Mouse (Mus musculus): ENCODE data around the gene Bnipl. TPM values are rescaled to one million over a fixed set of nuclear protein-coding genes. Genes with fewer than 3 reads are reported as not detected.
"Not testable (repeated sequence)": the region's sequence is repeated elsewhere in the genome, so short reads cannot be mapped to it uniquely, and the experiment has no call there.

Gene Bnipl
- polyA plus RNA-seq, 1 experiment from 2014 or later = 0.60 TPM

DNA sequence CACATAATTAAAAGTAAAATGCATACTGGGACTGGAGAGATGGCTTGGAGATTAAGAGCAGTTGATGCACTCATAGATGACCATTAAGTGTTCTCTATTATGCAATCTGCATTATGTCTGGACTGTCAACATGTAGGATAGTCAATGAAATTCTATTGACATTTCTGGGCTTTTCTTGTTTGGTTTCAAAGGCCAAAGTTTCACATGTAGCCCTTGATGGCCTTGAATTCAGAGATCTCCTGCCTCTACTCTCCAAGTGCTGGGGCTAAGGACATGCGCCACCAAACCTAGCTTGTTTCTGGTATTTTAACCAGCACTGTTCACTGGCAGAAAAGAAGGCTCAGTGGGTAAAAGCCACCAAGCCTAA is 37.4 kb downstream of the Bnipl start:
- no peak overlapping the region for H3K4me3 ChIP-seq
- peaks cover 69% of the 10 kb centered on the region for H3K36me3 ChIP-seq
- no peak for DNase-seq (ENCODE audit: low spot score)
- H3K27ac ChIP-seq = no peak overlapping the region
- no peaks in the 10 kb centered on the region for H3K27me3 ChIP-seq (ENCODE audit: insufficient read depth, poor library complexity, severe bottlenecking)
- 94% methylated on average over 1 of the region's 1 CpGs for WGBS
- no peaks in the 10 kb centered on the region for H3K9me3 ChIP-seq
- H3K4me1 ChIP-seq (replicated peaks) = peaks cover 19% of the 10 kb centered on the region

- not testable (repeated sequence) for H3K27me3 ChIP-seq (ENCODE audit: insufficient read depth, poor library complexity, severe bottlenecking); H3K9me3 ChIP-seq; H3K27ac ChIP-seq; DNase-seq (ENCODE audit: low spot score); H3K4me3 ChIP-seq
- Histone ChIP-seq H3K4me1 (replicated peaks) (peaks cover 13% of the 10 kb centered on the region), H3K36me3 (peaks cover 70% of the 10 kb centered on the region)
- 82% methylated on average over 10 of the region's 10 CpGs for WGBS
These were observed 37.9 kb downstream of the Bnipl start for GRCm38 (mm10) chr3:95212889-95213608.

GRCm38 (mm10) chr3:95210585-95210984 is 40.4 kb downstream of the Bnipl start:
- DNase-seq (ENCODE audit: low spot score) = no peak
- no peaks in the 10 kb centered on the region for H3K9me3 ChIP-seq
- no peak overlapping the region for H3K4me3 ChIP-seq
- H3K27me3 ChIP-seq (ENCODE audit: insufficient read depth, poor library complexity, severe bottlenecking) = no peaks in the 10 kb centered on the region
- WGBS = 73% methylated on average over 2 of the region's 2 CpGs
- no peaks in the 10 kb centered on the region for H3K4me1 ChIP-seq (replicated peaks)
- H3K36me3 ChIP-seq = peaks cover 84% of the 10 kb centered on the region
- H3K27ac ChIP-seq = no peak overlapping the region

- H3K9me3 ChIP-seq = no peaks in the 10 kb centered on the region
- no peaks in the 10 kb centered on the region for H3K4me1 ChIP-seq (replicated peaks)
- H3K27ac ChIP-seq = no peak overlapping the region
- 86% methylated on average over 4 of the region's 4 CpGs for WGBS
- peaks cover 87% of the 10 kb centered on the region for H3K36me3 ChIP-seq
- H3K27me3 ChIP-seq (ENCODE audit: insufficient read depth, poor library complexity, severe bottlenecking) = no peaks in the 10 kb centered on the region
- DNase-seq (ENCODE audit: low spot score) = no peak
- H3K4me3 ChIP-seq = no peak overlapping the region
These were observed 42.7 kb downstream of the Bnipl start for GRCm38 (mm10) chr3:95208286-95208685.

- 93% methylated on average over 6 of the region's 6 CpGs for WGBS
- Histone ChIP-seq H3K9me3 (no peaks in the 10 kb centered on the region), H3K36me3 (peaks cover 93% of the 10 kb centered on the region), H3K27ac (no peak overlapping the region), H3K4me1 (replicated peaks) (no peaks in the 10 kb centered on the region), H3K4me3 (no peak overlapping the region), H3K27me3 (ENCODE audit: insufficient read depth, poor library complexity, severe bottlenecking) (no peaks in the 10 kb centered on the region)
- no peak for DNase-seq (ENCODE audit: low spot score)
These were observed 47.1 kb downstream of the Bnipl start for GRCm38 (mm10) chr3:95203880-95204279.

GRCm38 (mm10) chr3:95200562-95200961 is 50.4 kb downstream of the Bnipl start:
- Histone ChIP-seq H3K27me3 (ENCODE audit: insufficient read depth, poor library complexity, severe bottlenecking) (no peaks in the 10 kb centered on the region), H3K27ac (no peak overlapping the region), H3K36me3 (peaks cover 96% of the 10 kb centered on the region), H3K9me3 (no peaks in the 10 kb centered on the region), H3K4me1 (replicated peaks) (no peaks in the 10 kb centered on the region), H3K4me3 (no peak overlapping the region)
- 86% methylated on average over 2 of the region's 2 CpGs for WGBS
- no peak for DNase-seq (ENCODE audit: low spot score)

DNA sequence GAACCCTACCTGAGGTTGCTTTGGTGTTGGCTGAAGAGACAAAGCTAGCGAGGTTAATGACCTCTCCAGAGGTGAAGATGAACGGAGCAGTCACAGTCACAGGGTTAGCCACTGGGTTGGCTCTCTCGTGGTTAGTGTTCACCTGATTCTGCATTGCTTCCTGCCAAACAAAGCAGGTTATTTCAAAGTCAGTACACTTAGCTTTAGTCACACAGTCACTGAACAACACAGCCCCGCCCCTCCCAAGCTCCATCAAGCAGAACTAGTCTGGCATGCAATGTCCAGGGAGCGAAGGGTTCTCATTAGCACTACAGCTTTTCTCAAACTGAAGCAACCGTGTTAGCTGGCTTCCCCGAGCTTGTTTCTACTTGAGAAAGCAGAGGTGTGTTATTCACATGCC is 50.9 kb downstream of the Bnipl start:
- Histone ChIP-seq H3K27ac (no peak overlapping the region), H3K36me3 (peaks cover 96% of the 10 kb centered on the region), H3K4me3 (no peak overlapping the region), H3K9me3 (no peaks in the 10 kb centered on the region), H3K4me1 (replicated peaks) (no peaks in the 10 kb centered on the region), H3K27me3 (ENCODE audit: insufficient read depth, poor library complexity, severe bottlenecking) (no peaks in the 10 kb centered on the region)
- WGBS = 86% methylated on average over 7 of the region's 7 CpGs
- DNase-seq (ENCODE audit: low spot score) = no peak

DNA sequence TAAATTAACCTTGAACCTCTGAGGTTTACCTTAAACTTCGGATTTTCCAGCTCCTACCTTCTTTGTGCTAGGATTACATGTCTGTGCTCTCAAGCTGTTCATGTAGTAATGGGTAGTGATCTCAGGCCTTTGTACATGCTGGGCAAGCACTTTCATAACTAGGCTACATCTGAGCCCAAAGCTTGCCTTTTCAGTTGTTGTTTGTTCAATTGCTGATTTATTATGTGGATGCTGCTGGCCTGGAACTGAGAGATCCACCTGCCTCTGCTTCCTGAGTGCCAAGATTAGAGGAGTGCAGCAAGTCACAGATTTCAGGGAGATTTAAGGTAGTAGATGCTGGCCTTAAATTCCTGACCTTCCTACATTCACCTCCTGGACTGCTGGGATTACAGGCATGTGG is 51.9 kb downstream of the Bnipl start:
- Histone ChIP-seq H3K4me3 (no peak overlapping the region), H3K9me3 (no peaks in the 10 kb centered on the region), H3K4me1 (replicated peaks) (no peaks in the 10 kb centered on the region), H3K36me3 (peaks cover 96% of the 10 kb centered on the region), H3K27me3 (ENCODE audit: insufficient read depth, poor library complexity, severe bottlenecking) (no peaks in the 10 kb centered on the region), H3K27ac (no peak overlapping the region)
- 80% methylated on average over 1 of the region's 1 CpGs for WGBS
- no peak for DNase-seq (ENCODE audit: low spot score)

GRCm38 (mm10) chr3:95195772-95196171 is 55.2 kb downstream of the Bnipl start:
- 92% methylated on average over 2 of the region's 2 CpGs for WGBS
- Histone ChIP-seq H3K27me3 (ENCODE audit: insufficient read depth, poor library complexity, severe bottlenecking) (no peaks in the 10 kb centered on the region), H3K4me1 (replicated peaks) (no peaks in the 10 kb centered on the region), H3K4me3 (no peak overlapping the region), H3K27ac (no peak overlapping the region), H3K36me3 (peaks cover 90% of the 10 kb centered on the region), H3K9me3 (no peaks in the 10 kb centered on the region)
- no peak for DNase-seq (ENCODE audit: low spot score)

GRCm38 (mm10) chr3:95194721-95195135 is 56.3 kb downstream of the Bnipl start:
- no peak overlapping the region for H3K27ac ChIP-seq
- no peaks in the 10 kb centered on the region for H3K4me1 ChIP-seq (replicated peaks)
- no peaks in the 10 kb centered on the region for H3K9me3 ChIP-seq
- WGBS = 91% methylated on average over 6 of the region's 6 CpGs
- H3K4me3 ChIP-seq = no peak overlapping the region
- H3K27me3 ChIP-seq (ENCODE audit: insufficient read depth, poor library complexity, severe bottlenecking) = no peaks in the 10 kb centered on the region
- peaks cover 92% of the 10 kb centered on the region for H3K36me3 ChIP-seq
- DNase-seq (ENCODE audit: low spot score) = no peak

Other genes with a start within 250 kb of the Bnipl start
- 40.0 and 46.5 TPM in 2 replicates for gene Zfp687, start 235.7 kb downstream of the Bnipl start, polyA plus RNA-seq (2016; fragmentation: Nextera tagmentation; extraction: Ambion mirVana)
- gene Psmd4, start 208.6 kb downstream of the Bnipl start, polyA plus RNA-seq (2016; fragmentation: Nextera tagmentation; extraction: Ambion mirVana) = 330 and 353 TPM in 2 replicates
- 19.0 and 20.1 TPM in 2 replicates for gene Pip5k1a, start 144.3 kb downstream of the Bnipl start, polyA plus RNA-seq (2016; fragmentation: Nextera tagmentation; extraction: Ambion mirVana)
- gene Vps72, start 140.2 kb downstream of the Bnipl start, polyA plus RNA-seq (2016; fragmentation: Nextera tagmentation; extraction: Ambion mirVana) = 274 and 303 TPM in 2 replicates
- gene Tmod4, start 126.7 kb downstream of the Bnipl start, polyA plus RNA-seq (2016; fragmentation: Nextera tagmentation; extraction: Ambion mirVana) = 0.95 and 1.3 TPM in 2 replicates
- gene Scnm1, start 117.2 kb downstream of the Bnipl start, polyA plus RNA-seq (2016; fragmentation: Nextera tagmentation; extraction: Ambion mirVana) = 79.2 and 94.1 TPM in 2 replicates
- 13.4 and 17.2 TPM in 2 replicates for gene Lysmd1, start 117.1 kb downstream of the Bnipl start, polyA plus RNA-seq (2016; fragmentation: Nextera tagmentation; extraction: Ambion mirVana)
- 2.1 and 2.9 TPM in 2 replicates for gene Tnfaip8l2, start 108.8 kb downstream of the Bnipl start, polyA plus RNA-seq (2016; fragmentation: Nextera tagmentation; extraction: Ambion mirVana)
- gene Sema6c, start 90.7 kb downstream of the Bnipl start, polyA plus RNA-seq (2016; fragmentation: Nextera tagmentation; extraction: Ambion mirVana) = 9.9 and 24.3 TPM in 2 replicates
- gene Gabpb2, start 33.3 kb downstream of the Bnipl start, polyA plus RNA-seq (2016; fragmentation: Nextera tagmentation; extraction: Ambion mirVana) = 7.9 and 12.2 TPM in 2 replicates
- gene Cdc42se1, start 22.5 kb downstream of the Bnipl start, polyA plus RNA-seq (2016; fragmentation: Nextera tagmentation; extraction: Ambion mirVana) = 99.6 and 111 TPM in 2 replicates
- gene Mllt11, start 19.0 kb downstream of the Bnipl start, polyA plus RNA-seq (2016; fragmentation: Nextera tagmentation; extraction: Ambion mirVana) = 45.8 and 95.9 TPM in 2 replicates
- gene Gm128, start 9.6 kb downstream of the Bnipl start, polyA plus RNA-seq (2016; fragmentation: Nextera tagmentation; extraction: Ambion mirVana) = 0.17 and 0.22 TPM in 2 replicates
- gene Mindy1, start 30.2 kb upstream of the Bnipl start, polyA plus RNA-seq (2016; fragmentation: Nextera tagmentation; extraction: Ambion mirVana) = 33.9 and 44.1 TPM in 2 replicates
- 28.2 and 28.6 TPM in 2 replicates for gene Prune1, start 30.9 kb upstream of the Bnipl start, polyA plus RNA-seq (2016; fragmentation: Nextera tagmentation; extraction: Ambion mirVana)
- 2.0 and 2.1 TPM in 2 replicates for gene Anxa9, start 56.0 kb upstream of the Bnipl start, polyA plus RNA-seq (2016; fragmentation: Nextera tagmentation; extraction: Ambion mirVana)
- 116 and 123 TPM in 2 replicates for gene Cers2, start 63.6 kb upstream of the Bnipl start, polyA plus RNA-seq (2016; fragmentation: Nextera tagmentation; extraction: Ambion mirVana)
- 51.7 and 54.4 TPM in 2 replicates for gene Setdb1, start 106.0 kb upstream of the Bnipl start, polyA plus RNA-seq (2016; fragmentation: Nextera tagmentation; extraction: Ambion mirVana)
- not detected in 2 replicates for gene 4930558C23Rik, start 151.6 kb upstream of the Bnipl start, polyA plus RNA-seq (2016; fragmentation: Nextera tagmentation; extraction: Ambion mirVana)
- gene Arnt, start 183.2 kb upstream of the Bnipl start, polyA plus RNA-seq (2016; fragmentation: Nextera tagmentation; extraction: Ambion mirVana) = 30.6 and 33.5 TPM in 2 replicates
- 3.7 and 5.9 TPM in 2 replicates for gene Ctsk, start 248.1 kb upstream of the Bnipl start, polyA plus RNA-seq (2016; fragmentation: Nextera tagmentation; extraction: Ambion mirVana)